Mouse (Mus musculus) cortical plate, adult 2 months (tissue): ENCODE measurements around the gene Foxp4.

Experiments
- CTCF ChIP-seq: fragments of 200-500 bp; IDR thresholded peaks from 2 replicates; pipeline ENCODE4 v1.5.1; 2011; ENCODE audit warnings: mild to moderate bottlenecking, control low read depth, low read length; ENCODE audit not compliant: insufficient read depth; ENCODE audit errors: extremely low read depth
- POLR2A ChIP-seq: fragments of 200-500 bp; IDR thresholded peaks from 2 replicates; pipeline ENCODE4 v1.6.1; 2011; ENCODE audit warnings: mild to moderate bottlenecking, low read length, control low read depth; ENCODE audit not compliant: insufficient read depth; ENCODE audit errors: extremely low read depth

DNA sequence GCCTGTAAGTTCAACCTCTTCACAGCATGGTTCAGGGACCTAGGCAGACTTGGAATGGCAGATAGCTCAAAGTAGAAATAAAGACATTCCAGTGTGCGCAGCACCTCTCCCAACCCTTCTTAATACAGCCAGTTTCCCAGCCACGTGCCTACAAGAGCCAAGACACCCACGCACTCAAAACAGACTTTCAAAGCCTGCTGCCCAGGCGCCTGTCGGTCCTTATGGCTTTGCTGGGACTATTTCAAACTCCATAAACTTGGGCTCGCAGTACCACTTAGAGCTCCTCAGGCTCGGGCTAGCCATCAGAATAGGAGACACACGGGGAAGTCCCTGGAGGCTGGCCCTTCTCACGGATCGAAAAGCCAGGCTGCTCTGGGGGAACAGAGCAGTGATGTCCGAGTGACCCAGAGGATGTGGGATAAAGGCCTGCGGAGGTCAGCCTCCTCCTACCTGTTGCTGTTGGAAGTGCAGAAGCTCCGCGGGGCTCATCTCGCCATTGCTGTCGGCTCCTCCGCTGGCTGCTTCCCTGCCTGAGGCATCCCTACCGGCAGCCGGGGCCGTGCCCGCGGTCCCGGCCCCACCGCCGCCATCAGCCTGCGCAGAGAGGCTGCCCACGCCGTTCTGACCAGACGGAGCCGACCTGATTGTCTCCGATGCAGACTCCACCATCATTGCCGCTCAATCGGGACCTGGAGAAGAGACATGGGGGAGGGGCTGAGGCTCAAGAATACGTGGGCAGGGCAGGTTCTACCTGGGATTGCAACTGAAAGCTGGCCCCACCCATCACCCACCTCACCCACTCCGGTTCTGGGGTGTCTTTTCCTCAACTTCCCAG, 20.4 kb downstream of the Foxp4 start:
- TF ChIP-seq CTCF (no peak), POLR2A (no peak)
